Comparison of ENCODE assay signal across 8 mouse cellular contexts in the genomic region with DNA sequence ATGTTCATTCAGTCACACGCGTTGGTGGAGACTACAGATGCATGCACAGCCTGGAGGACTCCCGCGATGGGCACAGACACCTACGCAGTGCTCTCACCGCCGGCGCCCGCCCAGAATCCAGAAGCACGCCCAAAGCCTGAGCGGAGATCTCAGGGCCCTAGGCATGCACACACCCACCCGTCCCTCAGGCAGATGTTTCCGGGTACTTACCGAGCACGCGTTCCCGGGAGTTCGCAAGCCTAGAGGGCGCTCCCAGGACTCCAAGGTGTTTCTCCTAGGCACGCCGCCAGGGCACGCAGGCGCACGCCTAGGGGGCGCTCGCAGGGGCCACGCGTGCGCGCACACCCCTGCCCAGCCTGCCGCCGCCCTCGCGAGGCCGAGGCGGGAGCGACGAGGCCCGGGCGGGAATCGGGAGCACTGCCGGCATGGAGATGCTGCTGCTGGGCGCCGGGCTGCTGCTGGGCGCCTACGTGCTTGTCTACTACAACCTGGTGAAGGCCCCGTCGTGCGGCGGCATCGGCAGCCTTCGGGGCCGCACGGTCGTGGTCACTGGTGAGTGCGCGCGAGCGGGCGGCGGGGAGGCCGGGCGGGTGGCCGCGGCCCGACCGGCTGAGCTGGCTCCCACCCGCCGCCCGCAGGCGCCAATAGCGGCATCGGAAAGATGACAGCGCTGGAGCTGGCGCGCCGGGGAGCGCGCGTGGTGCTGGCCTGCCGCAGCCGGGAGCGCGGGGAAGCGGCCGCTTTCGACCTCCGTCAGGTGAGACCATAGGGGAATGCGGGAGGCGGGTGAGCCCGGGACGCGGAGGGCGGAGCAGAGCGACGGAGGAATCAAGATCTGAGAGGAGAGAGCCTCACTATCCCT. TPM values are rescaled to one million over a fixed set of nuclear protein-coding genes. Genes with fewer than 3 reads are reported as not detected.
DNase-seq lines count a peak whose midpoint lies in the region; ATAC-seq and TF ChIP-seq lines count a peak whose summit lies in the region.

A gene (plus strand): TSS at position 334 of the 862 bp plus-strand sequence.

- peak; percentile 90 for ATAC-seq in heart, embryonic 15.5 days (replicated peaks; ENCODE audit: insufficient number of reproducible peaks, insufficient read depth, low FRiP score, low read depth)
- peak; percentile 96 for ATAC-seq in liver, embryonic 14.5 days (ENCODE audit: insufficient read depth)
- ATAC-seq in neural tube, embryonic 11.5 days (ENCODE audit: insufficient read depth, low FRiP score, low TSS enrichment) = peak; percentile 84
- ATAC-seq in stomach, postnatal 0 days (ENCODE audit: low FRiP score, low TSS enrichment) = peak; percentile 90

- H3K27me3 ChIP-seq in heart, embryonic 15.5 days = no peaks in the 10 kb centered on the region
- no peaks in the 10 kb centered on the region for H3K27me3 ChIP-seq in liver, embryonic 14.5 days (ENCODE audit: control insufficient read depth, insufficient read depth, low read length)
- no peaks in the 10 kb centered on the region for H3K27me3 ChIP-seq in neural tube, embryonic 11.5 days (ENCODE audit: control insufficient read depth, insufficient read depth, low read length)
- H3K27me3 ChIP-seq in stomach, postnatal 0 days (ENCODE audit: control insufficient read depth, insufficient read depth, low read length) = no peaks in the 10 kb centered on the region

- H3K9ac ChIP-seq in heart, embryonic 15.5 days = peak within 1 kb of the TSS; percentile 82
- H3K9ac ChIP-seq in liver, embryonic 14.5 days (replicated peaks) = peak within 1 kb of the TSS; percentile 67
- H3K9ac ChIP-seq in neural tube, embryonic 11.5 days (ENCODE audit: low read length) = peak within 1 kb of the TSS; percentile 84
- H3K9ac ChIP-seq in stomach, postnatal 0 days (ENCODE audit: low read length) = peak within 1 kb of the TSS; percentile 72

- no peaks in the 10 kb centered on the region for H3K9me3 ChIP-seq in heart, embryonic 15.5 days (replicated peaks)
- H3K9me3 ChIP-seq in liver, embryonic 14.5 days (ENCODE audit: control insufficient read depth, low read length) = no peaks in the 10 kb centered on the region
- H3K9me3 ChIP-seq in neural tube, embryonic 11.5 days (ENCODE audit: control insufficient read depth, low read length) = no peaks in the 10 kb centered on the region
- H3K9me3 ChIP-seq in stomach, postnatal 0 days (ENCODE audit: control insufficient read depth, low read length) = no peaks in the 10 kb centered on the region

- H3K4me1 ChIP-seq in brown adipose tissue, adult 24 weeks (ENCODE audit: control insufficient read depth, insufficient read depth, insufficient read length, low read length) = peaks cover 10% of the 10 kb centered on the region; the same call in 1 of the 2 replicates
- peaks cover 24% of the 10 kb centered on the region for H3K4me1 ChIP-seq in heart, embryonic 15.5 days (replicated peaks)
- peaks cover 15 to 16% of the 10 kb centered on the region in 2 experiments for H3K4me1 ChIP-seq in liver, embryonic 14.5 days (replicated peaks; ENCODE audit: control insufficient read depth in 2 of 2, insufficient read depth in 2 of 2, low read length in 1 of 2)
- peaks cover 4% of the 10 kb centered on the region for H3K4me1 ChIP-seq in neural tube, embryonic 11.5 days (ENCODE audit: control insufficient read depth, insufficient read depth, low read length)
- H3K4me1 ChIP-seq in stomach, postnatal 0 days (replicated peaks; ENCODE audit: control insufficient read depth, insufficient read depth) = 0 out of 2 replicates have a peak, but pooled peaks cover 3% of the 10 kb centered on the region

- peak within 1 kb of the TSS; percentile 98 for H3K4me2 ChIP-seq in heart, embryonic 15.5 days
- H3K4me2 ChIP-seq in liver, embryonic 14.5 days (ENCODE audit: low read depth) = peak within 1 kb of the TSS; percentile 81
- H3K4me2 ChIP-seq in neural tube, embryonic 11.5 days (ENCODE audit: low read depth) = peak within 1 kb of the TSS; percentile 73
- peak within 1 kb of the TSS; percentile 94 for H3K4me2 ChIP-seq in stomach, postnatal 0 days (replicated peaks; ENCODE audit: low read depth)

- DNase-seq in CD4-positive, CD25-positive, alpha-beta regulatory T cell, adult 2 months (ENCODE audit: low read depth, low spot score) = peak; percentile 93
- DNase-seq in fibroblast of lung, adult 2 months (ENCODE audit: low read depth) = peak; percentile 81
- peak; percentile 96 for DNase-seq in kidney, postnatal 25 days
- peak; percentile 88 to 94 (median 92) for DNase-seq in liver, embryonic 14.5 days (ENCODE audit: low read depth in 3 of 3, low spot score in 3 of 3)
- peak; percentile 96 for DNase-seq in neural tube, embryonic 11.5 days (ENCODE audit: low spot score)
- peak; percentile 97 for DNase-seq in stomach, postnatal 0 days (ENCODE audit: low spot score)

- peak; percentile 91 for TF ChIP-seq CTCF in liver, embryonic 14.5 days (IDR thresholded peaks at IDR 0.05; ENCODE audit: low read depth)
- peak; percentile 82 for TF ChIP-seq CTCF in stomach, postnatal 0 days (IDR thresholded peaks at IDR 0.05; ENCODE audit: low read depth)

- H3K36me3 ChIP-seq in heart, embryonic 15.5 days = peaks cover 27% of the 10 kb centered on the region
- peaks cover 34% of the 10 kb centered on the region for H3K36me3 ChIP-seq in liver, embryonic 14.5 days (replicated peaks; ENCODE audit: control insufficient read depth, insufficient read depth, low read depth)
- H3K36me3 ChIP-seq in neural tube, embryonic 11.5 days (ENCODE audit: control insufficient read depth, insufficient read depth, low read length) = peaks cover 12% of the 10 kb centered on the region
- peaks cover 17% of the 10 kb centered on the region for H3K36me3 ChIP-seq in stomach, postnatal 0 days (ENCODE audit: control insufficient read depth, insufficient read depth, low read length)

- H3K4me3 ChIP-seq in brown adipose tissue, adult 24 weeks (ENCODE audit: insufficient read depth, low read depth, low read length) = peak within 1 kb of the TSS; percentile 63
- peak within 1 kb of the TSS; percentile 72 for H3K4me3 ChIP-seq in heart, embryonic 15.5 days
- H3K4me3 ChIP-seq in liver, embryonic 14.5 days (ENCODE audit: insufficient read depth in 1 of 2, low read depth in 2 of 2, low read length in 2 of 2) = peak within 1 kb of the TSS; percentile 70 to 82
- peak within 1 kb of the TSS; percentile 64 for H3K4me3 ChIP-seq in neural tube, embryonic 11.5 days (ENCODE audit: low read depth, low read length)
- peak within 1 kb of the TSS; percentile 62 for H3K4me3 ChIP-seq in stomach, postnatal 0 days (ENCODE audit: low read depth, low read length)

- TF ChIP-seq EP300 in liver, embryonic 14.5 days (IDR thresholded peaks at IDR 0.05; ENCODE audit: low read depth) = no peak
- no peak for TF ChIP-seq EP300 in stomach, postnatal 0 days (optimal IDR thresholded peaks at IDR 0.05)

- no peak within 1 kb of the TSS for H3K27ac ChIP-seq in brown adipose tissue, adult 24 weeks (replicated peaks; ENCODE audit: low read depth, low read length)
- peak within 1 kb of the TSS; percentile 89 for H3K27ac ChIP-seq in heart, embryonic 15.5 days
- peak within 1 kb of the TSS; percentile 43 for H3K27ac ChIP-seq in liver, embryonic 14.5 days
- H3K27ac ChIP-seq in neural tube, embryonic 11.5 days (ENCODE audit: low read depth, low read length) = peak within 1 kb of the TSS; percentile 79
- peak within 1 kb of the TSS; percentile 85 for H3K27ac ChIP-seq in stomach, postnatal 0 days (replicated peaks)

- WGBS in heart, embryonic 15.5 days = under 1% methylated on average over 95 of the region's 96 CpGs
- under 1% methylated on average over 96 of the region's 96 CpGs for WGBS in liver, embryonic 14.5 days (ENCODE audit: insufficient replicate concordance)
- under 1% methylated on average over 96 of the region's 96 CpGs for WGBS in neural tube, embryonic 11.5 days
- under 1% methylated on average over 94 of the region's 96 CpGs for WGBS in stomach, postnatal 0 days

RNA-seq across cellular contexts. Expression of the gene that starts here (rescaled TPM):
- 3.0 and 3.4 TPM in 2 replicates for polyA plus RNA-seq in brown adipose tissue, adult 24 weeks (2012; ENCODE audit: insufficient read depth, insufficient read length, missing spikeins)
- polyA plus RNA-seq in heart, embryonic 15.5 days (2015; fragmentation: Nextera tagmentation; extraction: Ambion mirVana) = 10.7 and 14.0 TPM in 2 replicates
- polyA plus RNA-seq in liver, embryonic 14.5 days (2012; rRNA removed) = 8.6 and 9.4 TPM in 2 replicates
- polyA plus RNA-seq in liver, embryonic 14.5 days (2014; fragmentation: Nextera tagmentation; extraction: Ambion mirVana) = 17.3 and 17.8 TPM in 2 replicates
- polyA plus RNA-seq in neural tube, embryonic 11.5 days (2014; fragmentation: Nextera tagmentation; extraction: Ambion mirVana) = 18.4 and 19.4 TPM in 2 replicates
- 7.3 and 7.9 TPM in 2 replicates for polyA plus RNA-seq in stomach, postnatal 0 days (2015; fragmentation: Nextera tagmentation; extraction: Ambion mirVana)
